Mouse (Mus musculus) yolk sac, embryonic 10.5 days (tissue): ENCODE results near the gene Ywhab.

Experiments used
- DNase-seq: peaks from one replicate; pipeline ENCODE4 v3.0.0-alpha.2; 2017; ENCODE audit warnings: low spot score

The Ywhab gene

DNA sequence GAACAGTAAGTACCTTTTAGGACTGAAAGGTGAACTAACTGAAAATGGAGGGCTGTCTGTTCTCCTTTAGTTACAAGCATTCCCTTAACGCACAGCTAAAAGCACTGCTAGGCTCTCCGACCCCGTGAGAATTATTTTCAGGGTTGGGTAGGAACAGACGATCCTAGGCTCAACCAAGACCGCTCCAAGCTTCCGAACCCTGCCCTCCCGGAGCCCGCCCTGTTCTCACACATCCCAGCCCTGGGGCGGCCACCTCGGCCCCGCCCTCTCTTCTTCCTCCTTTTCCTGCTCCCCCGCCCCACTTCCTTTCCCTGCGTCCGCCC is at the start of gene Ywhab:
Ywhab (plus strand) TSS at position 307 of the 323 bp plus-strand sequence.
- DNase-seq: no peak

DNA sequence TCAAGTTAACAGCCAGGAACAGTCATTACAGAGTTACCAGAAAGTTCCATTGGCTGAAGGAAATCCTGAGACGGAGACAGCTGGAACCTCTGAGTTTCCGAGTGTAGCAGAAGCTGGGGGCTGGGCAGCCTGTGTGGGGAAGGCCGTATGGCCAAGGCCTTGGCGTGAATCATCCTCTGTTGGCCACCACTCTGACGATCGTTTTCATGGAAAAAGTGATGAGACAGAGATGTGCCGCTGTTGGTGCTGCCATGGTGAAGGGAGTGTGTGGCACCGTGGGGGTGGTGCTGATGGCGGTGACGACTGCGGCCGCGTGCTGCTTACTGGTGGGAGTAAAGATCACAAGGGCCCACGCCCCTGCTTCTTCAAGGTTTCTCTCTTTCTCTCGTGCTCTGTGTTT is 48.5 kb upstream of the Ywhab start:
- no peak for DNase-seq

DNA sequence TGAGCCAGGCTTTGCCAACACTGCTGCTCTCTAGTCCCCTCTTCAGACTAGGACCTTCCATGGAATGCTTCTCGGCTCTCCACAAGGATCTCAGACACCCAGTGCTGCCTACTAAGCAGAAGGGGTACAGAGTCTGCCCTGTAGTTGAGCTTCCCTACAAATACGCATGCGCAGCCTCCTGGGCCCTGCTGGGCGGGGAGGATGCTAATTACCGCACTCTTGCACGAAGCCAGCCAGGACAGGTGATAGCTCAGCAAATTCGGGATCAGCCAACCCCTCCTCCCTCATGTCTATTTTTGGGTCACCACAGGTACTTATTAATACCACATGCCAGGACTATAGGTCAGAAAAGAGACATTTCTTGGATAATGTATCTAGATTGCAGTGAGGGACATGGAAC is 46.8 kb upstream of the Ywhab start:
- no peak for DNase-seq

DNA sequence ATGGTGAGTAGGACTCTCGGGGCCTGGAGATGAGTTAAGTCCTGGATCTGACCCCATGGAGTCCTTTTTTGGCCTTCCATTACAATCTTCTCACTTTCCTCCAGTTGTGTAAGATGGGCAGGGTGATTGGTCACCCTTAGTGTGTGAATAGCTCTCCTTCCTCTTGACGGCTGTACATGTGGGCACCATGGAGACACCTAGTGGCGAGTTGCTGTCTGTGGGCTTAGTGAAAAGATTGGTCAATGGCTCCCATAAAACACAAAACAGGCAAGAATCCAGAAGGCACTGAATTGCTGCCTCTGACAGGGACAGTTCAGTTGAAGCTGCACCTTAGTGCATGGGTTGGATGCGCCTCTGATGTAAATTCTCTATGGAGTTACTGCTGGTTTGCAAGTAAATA is 43.0 kb upstream of the Ywhab start:
- DNase-seq: no peak

- DNase-seq: no peak
These were observed 41.0 kb upstream of the Ywhab start for GRCm38 (mm10) chr2:163953622-163954310.

DNA sequence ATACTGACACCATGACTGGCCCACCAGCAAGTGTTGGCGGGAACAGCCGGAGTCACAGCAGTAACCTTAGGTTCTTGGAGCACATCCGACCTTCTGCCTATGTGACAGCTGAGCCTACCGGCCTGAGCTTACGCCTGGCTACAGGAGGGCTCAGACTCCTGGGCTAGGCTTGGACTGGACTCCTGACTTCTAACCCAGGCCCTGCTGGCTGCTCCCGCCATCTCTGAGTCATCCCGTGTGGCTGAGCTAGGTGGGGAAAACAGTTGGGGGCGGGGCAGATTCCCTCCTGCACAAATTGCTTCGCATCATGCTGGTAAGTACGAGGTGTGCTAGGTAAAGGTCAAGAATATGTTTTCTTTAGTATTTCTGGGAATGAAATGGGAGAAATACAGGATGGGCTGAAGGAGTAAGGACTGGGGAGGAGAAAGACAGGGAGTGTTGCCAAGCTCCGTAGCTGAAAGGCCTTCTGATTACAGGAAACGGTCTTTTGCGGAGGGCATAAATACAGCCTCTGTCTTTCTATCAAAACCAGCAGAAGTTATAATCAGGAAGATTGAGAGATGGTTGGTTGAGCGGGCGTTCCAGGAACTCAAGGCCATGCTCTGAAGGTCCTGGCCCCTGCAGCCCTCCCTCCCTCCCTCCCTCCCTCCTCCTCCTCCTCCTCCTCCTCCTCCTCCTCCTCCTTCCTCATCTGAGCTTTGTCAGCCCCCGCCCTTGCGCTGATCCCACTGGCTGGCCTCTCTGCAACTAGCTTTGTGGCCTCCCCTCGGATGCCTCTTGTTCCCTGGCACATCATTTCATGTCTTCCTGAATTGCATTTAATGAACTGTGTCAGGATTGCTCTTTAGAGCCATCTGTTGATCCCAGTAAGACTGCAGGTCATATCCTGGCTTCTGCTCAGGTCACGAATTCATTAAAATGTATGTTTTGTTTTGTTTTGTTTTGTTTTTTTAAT is 29.9 kb upstream of the Ywhab start:
- peak; percentile 8 for DNase-seq

DNA sequence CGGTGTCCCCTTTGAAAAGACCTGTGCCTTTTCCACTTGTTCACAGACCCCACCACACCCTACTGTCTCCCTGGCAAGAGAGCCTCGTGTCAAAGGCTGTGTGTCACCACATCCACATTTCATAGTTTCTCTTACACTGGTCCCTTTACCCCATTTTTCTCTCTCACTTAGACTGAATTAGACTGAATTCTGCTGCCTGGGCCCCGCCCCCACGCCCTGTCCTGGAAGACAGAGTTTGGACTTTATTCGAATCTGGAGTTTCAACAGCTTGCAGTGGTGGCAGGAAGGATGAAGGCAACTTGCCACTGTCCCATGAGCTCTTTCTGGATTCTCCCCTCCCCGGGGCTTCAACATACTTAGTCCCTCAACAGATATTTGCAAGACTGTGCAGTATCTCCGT is 29.1 kb upstream of the Ywhab start:
- DNase-seq: no peak

DNA sequence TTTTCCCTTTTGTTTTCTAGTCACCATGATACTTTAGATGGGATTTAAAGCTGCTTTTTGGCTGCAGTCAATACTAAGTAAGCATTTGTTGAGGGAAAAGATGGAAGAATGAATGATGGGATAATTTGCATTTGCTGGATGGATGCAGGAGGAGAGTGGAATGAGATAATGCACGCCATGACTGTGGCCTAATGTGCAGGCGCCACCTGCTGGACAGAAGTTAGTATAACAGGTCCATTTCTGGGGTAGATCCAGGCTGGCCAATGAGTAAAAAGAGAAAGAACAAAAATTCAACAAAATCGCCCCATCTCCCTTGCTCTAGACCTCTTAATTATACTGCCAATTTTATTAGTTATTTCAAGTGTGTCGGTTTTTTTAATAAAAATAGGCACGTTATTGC is 26.2 kb upstream of the Ywhab start:
- peak; percentile 16 for DNase-seq

DNA sequence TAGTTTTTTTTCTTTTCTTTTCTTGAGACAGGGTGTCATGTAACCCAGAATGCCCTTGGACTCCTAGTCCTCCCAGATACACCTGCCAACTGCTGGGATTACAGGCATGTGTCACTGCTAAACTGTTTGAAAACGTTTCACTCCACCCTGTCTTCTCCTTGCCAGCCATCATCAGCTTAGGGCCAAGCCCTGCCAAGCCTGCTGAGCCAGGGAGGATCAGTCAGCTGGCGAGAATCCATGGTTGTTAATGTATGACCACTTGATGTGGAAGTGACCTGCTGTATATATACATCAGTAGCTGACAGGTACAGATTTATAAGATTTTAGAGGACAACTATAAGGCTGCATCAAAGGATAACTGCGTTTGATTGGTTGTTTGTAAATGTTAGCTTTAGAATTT is 24.4 kb upstream of the Ywhab start:
- no peak for DNase-seq

- DNase-seq: peak; percentile 56
These were observed 20.7 kb upstream of the Ywhab start for GRCm38 (mm10) chr2:163974056-163974455.

GRCm38 (mm10) chr2:163976448-163976847 is 18.3 kb upstream of the Ywhab start:
- DNase-seq: no peak

DNA sequence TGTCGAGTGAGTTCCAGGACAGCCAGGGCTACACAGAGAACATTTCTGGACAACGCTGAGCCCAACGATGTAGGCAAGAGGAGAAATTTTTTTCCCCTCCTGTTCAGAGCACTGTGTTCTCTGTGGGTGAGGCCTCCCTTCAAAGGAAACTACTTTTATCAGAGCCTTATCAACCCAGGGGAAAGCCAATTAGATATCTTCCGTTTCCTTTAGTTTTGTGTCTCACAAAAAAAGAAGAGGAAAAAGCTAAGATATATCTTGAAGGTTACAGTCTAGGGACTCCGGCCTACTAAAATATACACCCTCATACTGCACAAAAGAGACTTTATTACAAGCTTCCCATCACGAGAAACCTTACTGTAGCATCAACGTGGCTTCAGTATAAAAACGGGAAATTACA is 7.5 kb upstream of the Ywhab start:
- no peak for DNase-seq

DNA sequence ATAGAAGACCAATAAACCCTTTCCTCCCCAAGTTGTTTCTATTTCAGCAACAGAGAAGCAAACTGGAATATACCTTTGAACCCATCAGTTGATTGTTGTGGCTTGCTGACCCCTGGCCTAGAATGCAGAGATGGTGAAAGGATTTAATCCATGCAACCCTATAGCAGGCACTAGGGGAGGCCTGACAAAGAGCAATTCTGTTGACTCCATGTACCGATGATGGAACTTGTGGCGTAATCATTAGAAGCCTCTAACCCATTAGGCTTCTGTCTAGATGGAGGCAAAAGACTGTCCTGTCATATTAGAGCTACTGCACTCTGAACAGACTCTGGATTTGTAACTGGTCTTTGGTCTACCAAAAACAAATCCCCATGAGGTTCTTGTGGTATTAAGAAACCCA is 1.9 kb upstream of the Ywhab start:
- no peak for DNase-seq

DNA sequence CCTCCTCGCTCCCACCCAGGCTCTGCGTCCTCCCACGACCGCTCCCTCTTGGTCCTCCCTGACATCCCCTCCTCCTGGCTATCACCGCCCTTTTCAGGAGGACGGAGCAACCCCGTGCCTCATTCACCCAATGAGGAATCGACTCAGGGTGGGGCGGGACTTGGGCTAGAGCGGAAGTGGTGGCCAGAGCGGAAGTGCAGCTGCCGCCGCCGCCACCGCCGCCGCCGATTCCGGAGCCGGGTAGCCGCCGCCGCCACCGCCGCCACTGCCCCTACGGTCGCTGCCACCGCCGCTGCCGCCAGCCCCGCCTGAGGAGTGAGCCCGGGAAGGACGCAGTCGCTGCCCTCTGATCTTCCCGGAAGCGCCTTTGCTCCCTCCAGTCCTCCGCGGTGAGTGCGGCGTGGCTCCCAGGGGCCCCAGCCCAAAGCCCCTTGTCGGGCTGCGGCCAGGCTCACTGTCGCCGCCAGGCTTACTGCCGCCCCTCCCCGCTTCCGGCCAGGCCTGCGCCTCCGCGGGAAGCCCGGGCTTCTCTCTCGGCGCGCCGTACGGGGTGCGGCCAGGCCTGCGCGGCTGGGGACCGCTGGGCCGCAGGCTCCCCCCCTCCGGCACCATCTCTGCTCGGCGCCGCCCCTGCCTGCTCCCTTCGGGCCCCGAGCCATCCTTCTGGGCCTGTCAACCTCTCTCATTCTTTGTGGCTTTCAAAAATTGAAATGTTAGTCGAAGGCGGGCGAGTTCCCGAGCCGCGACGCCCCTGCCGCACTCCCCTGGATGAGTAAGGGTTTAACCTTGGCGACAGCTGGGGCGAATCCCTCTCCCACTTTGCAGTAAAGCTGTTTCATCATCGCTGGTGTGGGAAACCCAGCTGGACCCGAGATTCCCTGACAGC is 460 bp downstream of the Ywhab start:
- peak; percentile 99 for DNase-seq

GRCm38 (mm10) chr2:163996275-163996674 is 1.5 kb downstream of the Ywhab start:
- DNase-seq: no peak

- no peak for DNase-seq
These were observed 2.1 kb downstream of the Ywhab start for GRCm38 (mm10) chr2:163996899-163997298.

- DNase-seq: no peak
These were observed 4.2 kb downstream of the Ywhab start for GRCm38 (mm10) chr2:163998981-163999380.

DNA sequence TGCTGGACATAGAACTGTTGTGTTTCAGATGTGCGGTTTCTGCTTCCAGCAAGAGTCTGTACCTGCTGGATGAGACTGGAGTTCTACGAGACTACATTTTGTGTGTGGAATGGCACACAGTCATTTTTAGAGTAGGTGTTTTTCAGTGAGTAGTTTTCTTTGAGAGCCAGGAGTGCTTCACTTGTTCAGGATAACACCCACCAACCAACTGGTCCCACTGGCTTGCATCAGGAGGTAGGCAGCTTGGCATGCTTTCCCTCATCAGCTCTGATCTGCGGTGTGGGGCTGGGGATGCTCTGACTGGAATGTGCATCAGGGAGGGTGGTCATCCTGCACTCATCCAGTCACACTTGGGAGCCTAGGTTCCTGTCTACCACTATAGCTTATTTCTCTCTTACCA is 7.9 kb downstream of the Ywhab start:
- DNase-seq: no peak

DNA sequence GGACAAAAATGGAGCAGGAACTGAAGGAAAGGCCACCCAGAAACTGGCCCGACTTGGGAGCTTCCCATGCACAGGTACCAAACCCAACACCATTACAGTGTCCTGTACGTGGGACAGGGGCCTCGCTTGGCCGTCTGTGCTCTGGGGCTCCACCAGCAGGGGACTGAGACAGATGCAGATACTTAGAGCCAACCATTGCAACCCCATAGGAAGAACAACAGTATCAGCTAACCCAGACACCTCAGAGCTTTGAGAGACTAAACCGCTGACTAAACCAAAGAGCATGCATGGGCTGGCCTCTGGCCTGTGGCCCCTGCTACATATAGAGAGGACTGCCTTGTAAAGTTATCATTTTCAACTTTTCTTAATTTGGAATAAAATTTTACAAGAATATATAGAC is 9.7 kb downstream of the Ywhab start:
- no peak for DNase-seq

- DNase-seq: peak; percentile 70
These were observed 12.2 kb downstream of the Ywhab start for GRCm38 (mm10) chr2:164006932-164007331.

DNA sequence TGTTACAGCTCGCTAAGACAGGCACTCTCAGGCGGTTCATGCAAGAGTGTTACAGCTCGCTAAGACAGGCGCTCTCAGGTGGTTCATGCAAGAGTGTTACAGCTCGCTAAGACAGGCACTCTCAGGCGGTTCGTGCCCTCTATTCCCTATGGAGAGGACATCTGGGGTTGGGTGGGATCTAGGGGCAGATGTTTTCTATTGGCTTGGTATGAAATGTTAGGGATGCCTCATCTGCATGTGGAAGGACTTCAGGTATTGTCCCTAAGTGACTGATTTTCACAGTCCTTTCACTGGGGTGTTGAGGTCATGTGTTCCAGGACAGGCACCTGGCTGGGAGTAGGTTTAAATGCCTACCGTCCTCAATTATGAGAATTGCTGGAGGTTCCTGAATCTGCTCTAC is 12.8 kb downstream of the Ywhab start:
- DNase-seq: no peak

DNA sequence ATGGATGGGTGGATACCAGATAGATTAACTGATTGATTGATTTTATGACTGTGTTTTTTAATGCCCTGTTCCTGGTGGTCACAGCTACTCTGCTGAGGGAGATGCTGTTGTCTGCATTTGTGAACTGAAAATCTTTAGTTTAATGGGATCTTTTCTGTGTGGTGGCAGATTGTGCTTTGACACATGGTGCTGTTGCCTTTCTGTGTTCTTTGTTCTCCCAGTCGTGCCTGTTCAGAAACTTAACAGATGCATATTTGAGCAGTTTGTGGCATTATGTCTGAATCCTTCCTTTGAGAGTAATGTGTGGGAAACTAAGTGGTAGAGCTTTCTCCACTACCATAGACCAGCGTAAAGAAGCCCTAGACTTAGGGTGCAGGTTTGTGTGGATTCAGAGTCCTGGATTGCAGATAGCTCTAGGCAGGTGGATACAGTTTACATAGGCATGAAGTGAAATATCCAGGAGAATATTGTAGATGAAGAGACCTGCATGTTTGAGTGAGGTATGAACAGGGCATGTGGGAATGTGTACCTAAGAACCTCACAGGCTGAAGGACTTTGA is 13.3 kb downstream of the Ywhab start:
- no peak for DNase-seq
